Mouse (Mus musculus) common myeloid progenitor, adult 5-6 weeks (primary cell): ENCODE results near the gene Pou2f2. TPM values are rescaled to one million over a fixed set of nuclear protein-coding genes. Genes with fewer than 3 reads are reported as not detected.

Experiments used
- ATAC-seq: replicated peaks from 2 replicates; pipeline ENCODE4 v1.8.0; 2016; ENCODE audit warnings: low read depth, mild to moderate bottlenecking, moderate TSS enrichment, inconsistent platforms; ENCODE audit not compliant: poor library complexity, severe bottlenecking
- total RNA-seq: library from RNA; stranded (forward); fragments of 200-1000, 187-1606 nt; gene quantifications from 2 replicates; pipeline ENCODE4 v1.2.3, GENCODE M21; 2017

Pou2f2 gene
- total RNA-seq, 1 experiment from 2014 or later: 4.7 TPM

DNA sequence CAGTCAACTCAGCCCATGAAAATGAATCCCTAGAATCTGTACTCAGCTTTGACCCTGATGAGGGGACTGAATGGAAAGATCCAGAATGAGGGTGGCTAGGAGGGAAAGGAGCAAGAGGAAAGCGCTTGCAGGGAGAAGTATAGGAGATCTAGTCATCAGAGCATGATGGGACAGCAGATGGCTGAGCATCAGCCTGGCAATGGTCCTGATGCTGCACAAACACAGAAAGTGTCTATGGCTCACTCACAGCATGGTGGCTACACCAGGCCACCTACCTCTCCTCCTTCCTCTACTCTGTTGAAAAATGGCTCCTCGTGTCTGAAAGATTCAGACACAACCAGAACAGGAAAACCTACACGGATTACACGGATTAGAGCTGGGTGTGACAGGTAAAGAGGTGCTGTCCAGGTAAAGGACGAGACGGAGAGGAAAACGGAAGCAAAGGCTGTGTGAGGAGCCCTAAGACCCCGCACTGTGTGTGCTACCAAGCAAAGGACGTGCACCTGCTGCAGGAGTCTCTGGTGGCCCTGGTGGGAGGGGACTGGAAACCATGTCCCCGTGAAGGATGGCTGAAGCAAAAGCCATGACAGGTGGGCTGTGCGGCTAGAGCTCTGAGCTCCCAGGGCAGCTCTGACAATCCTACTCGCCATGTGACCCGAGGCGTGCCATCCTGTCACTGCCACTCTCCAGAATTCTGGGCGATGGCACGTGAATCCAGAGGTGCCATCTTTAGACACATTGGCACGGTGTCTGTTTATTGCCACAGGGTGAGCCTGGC is 67.2 kb downstream of the Pou2f2 start:
- no peak for ATAC-seq

DNA sequence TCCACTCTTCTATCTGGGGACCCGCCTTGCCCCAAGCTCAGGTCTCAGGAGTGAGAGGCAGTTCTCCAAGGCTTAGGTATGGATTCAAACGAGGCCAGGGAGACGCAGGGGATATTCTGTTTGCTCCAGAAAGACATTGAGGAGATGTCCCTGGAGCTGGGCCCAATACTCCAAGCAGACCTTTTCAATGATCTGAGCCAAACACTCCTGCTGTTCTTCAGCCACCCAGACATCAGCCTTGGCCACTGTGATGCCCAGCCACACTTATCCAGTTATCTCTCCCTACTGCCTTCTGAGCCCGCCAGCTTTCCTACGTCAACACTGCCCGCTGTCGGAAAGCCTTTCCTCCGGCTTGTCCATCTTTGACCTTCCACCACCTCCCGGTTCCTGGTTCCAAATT is 69.2 kb downstream of the Pou2f2 start:
- ATAC-seq: no peak

DNA sequence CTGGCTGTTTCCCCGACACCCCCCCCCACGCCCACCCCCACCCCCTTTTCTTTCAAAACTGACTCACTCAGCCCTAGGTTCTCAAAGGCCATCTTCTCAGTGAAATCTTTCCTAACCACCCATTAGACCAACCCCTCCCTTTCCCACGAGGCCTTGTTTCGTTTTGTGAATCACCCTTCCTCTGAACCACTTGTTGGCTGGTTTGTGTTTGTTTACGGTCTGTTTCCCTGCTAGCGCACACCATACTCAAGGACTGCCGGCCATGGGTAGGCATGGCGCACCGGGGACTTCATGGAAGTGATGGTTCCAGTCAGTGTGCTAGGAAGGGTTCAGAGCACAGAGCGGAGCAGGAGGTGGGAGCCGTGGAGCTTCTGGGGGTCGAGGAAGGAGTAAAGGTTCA is 70.2 kb downstream of the Pou2f2 start:
- no peak for ATAC-seq

DNA sequence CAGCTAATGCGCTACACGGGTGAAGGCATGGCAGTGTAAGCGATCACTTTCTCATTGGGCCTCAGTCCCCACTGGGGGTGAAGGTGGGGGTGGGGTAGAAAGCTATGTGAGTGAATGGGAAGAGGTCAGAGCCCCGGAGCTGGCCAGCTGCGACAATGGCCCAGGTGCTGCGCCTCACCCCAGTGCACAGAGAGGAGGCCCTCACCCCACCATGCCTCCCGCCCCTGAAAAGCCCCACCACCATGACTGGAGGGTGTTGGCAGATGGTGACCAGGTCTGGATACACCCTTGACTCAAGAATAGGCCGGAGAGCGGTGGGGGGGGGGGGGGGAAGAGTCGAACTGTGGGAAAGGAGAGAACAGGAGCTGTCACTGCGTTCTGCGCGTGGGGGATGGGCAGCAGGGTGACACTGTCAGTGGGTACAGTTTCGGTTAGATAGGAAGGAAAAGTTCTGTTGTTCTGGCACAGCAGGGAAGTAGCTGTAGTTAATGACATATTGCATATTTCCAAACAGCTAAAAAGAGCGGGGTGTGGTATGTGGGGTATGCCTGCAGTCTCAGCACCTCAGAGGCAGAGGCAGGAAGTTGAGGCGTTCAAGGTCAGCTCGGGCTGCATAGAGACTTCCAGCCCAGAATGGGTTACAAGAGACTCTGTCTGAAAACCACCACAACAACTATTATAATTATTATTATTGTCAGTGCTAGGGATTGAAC is 72.6 kb downstream of the Pou2f2 start:
- peak; percentile 63 for ATAC-seq

DNA sequence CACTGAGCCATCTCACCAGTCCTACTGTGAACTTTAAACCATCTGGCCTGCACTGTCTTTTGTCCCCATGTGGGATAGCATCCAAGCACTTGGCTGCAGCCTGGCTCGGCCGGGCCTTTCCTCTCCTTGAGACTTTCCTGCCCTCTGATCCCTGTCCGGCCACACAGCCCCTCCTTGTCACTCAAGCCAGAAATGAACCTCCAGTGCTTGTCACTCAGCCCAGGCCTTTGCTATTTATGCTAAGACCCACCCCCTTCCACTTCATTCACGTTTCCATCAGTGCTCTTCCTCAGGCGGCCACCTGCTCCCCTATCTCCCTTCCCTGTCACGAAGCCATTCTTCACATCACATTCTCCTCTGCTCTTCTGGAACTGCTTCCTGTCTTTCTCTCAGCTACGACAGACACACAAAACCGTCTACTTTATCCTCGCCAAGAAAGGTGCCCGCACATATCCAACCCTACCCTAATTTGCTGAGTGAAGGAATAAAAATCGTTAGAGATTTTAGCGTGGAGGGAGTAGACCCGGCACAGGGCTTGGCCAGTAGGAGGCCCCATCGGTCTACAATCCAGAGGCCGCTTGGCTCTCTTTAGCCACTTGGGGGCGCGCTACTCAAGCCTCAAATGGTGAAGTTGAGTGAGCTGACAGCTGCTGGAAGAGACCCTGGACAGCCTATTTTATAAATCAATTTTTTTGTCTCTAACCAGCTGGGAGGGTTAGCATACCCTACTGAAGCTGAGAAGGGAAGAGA is 73.9 kb downstream of the Pou2f2 start:
- ATAC-seq: peak; percentile 91

DNA sequence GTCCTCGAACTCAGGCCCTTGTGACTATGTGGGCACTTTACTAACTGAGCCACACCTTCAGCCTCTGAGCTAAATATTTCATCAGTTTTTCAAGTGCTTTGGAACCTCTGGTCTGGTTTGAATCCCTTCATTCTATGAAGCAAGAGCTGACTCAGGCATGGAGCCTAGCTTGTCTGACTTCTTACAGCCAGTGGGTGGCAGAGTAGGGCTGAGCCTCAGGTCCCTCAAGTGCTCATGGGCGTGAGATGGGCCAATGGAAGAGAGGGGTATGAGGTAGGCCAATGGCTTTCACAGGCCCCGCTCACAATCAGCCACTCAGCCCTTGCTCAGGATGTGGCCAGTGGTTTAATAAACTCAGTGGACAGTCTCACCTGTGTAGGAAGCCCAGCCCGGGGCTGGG is 79.9 kb downstream of the Pou2f2 start:
- ATAC-seq: 0 out of 2 replicates have a peak, but pooled peaks have one; percentile 39

DNA sequence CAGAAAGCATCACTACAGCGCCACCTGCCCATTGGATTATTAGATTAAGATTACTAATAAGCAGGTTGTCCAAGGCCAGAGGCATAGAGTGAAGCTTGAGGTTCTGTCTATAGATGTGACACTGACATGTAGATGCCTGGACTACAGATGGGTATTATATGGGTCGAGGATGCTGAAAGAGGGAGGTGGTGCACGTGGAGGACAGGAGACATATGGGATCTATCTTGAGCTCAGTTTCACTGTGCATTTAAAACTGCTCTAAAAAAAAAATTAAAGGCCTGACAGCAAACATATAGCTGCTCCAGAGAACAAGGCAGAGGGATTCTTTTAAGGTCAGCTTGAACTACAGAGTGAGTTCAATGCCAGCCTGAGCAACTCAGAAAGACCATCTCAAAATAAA is 81.4 kb downstream of the Pou2f2 start:
- ATAC-seq: no peak

DNA sequence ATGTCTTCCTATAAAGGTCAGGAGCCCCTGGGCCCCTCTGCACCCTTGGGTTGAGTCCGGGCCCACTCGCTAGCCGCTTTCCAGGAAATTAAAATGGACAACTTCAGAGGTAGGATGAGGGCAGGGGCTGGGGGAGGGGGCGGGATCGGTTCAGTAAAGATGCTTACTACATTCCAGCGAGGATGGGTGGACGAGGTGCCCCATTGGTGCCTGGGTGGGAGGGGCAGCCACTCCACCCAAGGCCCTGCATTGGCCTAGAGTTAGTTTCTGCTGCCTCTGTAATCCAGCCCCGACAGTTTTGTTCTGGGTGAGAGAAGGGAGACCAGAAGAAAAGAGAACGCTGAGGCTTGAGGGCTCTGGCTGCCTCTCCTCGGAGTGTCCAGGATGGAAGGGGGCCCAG is 89.7 kb downstream of the Pou2f2 start:
- ATAC-seq: no peak

DNA sequence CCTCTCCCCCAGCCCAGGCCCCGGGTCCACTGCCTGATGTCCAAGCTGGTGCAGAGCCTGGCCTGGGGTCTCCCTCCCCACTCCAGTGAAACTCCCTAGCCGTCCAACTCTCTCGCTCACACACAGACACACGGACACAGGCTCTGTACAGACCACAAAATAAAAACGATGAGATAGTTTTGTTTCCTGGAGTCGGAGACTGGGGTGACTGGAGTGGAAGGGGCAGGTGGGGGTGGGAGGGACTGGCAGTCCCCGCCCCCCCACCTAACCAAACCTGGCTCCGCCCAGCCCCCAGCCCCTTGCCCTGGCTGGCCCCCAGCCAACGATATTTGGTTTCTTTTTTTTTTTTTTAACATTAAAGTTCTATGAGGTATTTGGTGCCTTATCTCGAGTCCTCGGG is 90.6 kb downstream of the Pou2f2 start:
- peak; percentile 55 for ATAC-seq

DNA sequence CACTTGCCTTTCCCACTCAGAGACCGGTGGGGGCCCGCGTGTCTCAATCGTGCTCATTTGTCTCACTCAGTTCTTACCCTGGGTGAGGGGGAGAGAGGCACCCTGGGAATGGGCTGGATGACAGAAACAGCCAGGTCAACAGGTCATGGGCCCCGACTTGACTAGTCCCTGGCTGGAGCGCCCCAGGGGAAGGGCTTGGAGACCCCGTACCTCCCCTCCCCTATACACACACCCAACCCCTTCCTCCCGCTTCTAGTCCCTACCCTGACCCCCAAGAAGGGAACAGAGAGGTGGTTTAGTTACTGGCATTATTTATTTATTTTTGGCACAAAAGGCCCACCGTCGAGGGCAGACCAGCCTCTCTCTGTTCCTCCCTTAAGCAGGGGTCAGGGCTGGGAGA is 91.0 kb downstream of the Pou2f2 start:
- peak; percentile 17 for ATAC-seq

DNA sequence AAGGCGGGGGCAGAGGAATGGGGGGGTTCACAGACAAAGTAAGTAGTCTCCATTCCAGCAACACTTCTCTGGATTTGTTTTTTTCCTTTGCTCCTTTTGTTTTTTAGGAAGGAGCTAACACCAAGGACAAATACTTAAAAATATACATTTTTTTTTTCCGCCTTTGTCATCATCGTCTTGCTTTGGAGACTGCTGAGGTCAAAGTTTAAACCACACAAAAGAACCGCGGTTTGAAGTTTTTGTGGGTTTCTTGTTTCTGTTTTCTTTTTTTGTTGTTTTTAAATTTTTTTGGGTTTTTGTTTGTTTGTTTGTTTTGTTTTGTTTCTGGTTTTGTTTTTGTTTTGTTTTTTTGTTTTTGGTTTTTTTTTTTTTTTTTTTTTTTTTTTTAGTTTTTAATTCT is 91.6 kb downstream of the Pou2f2 start:
- ATAC-seq: no peak

DNA sequence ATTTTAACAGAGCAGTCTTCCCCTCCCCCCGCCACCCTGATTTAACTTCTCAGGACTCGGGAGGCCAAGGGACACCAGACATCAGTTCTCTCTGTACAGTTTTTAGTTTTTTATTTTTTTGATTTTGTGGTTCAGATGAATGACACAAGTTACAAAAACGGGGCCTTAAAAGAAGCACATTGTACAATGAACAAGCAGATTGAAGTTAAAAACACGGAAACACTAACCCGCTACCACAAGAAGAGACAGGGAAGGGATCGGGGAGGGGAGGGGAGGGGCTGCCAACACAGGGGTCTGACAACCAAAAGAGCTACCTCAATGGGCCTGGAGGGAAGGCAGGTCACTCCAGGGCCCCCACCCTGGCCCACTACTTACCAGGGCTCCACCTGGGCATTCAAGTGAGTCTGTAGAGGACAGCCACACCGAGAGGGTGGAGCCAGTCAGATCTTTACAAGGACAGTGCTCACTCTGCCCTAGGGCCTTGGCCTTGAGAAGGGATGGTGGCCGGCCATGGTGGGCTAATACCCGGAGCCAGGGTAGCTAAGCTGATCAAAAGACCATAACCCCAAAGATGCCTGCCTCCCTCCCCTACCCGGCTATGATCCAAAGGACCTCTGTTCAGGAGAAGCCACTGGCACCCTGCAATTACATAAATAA is 92.1 kb downstream of the Pou2f2 start:
- ATAC-seq: peak; percentile 23

DNA sequence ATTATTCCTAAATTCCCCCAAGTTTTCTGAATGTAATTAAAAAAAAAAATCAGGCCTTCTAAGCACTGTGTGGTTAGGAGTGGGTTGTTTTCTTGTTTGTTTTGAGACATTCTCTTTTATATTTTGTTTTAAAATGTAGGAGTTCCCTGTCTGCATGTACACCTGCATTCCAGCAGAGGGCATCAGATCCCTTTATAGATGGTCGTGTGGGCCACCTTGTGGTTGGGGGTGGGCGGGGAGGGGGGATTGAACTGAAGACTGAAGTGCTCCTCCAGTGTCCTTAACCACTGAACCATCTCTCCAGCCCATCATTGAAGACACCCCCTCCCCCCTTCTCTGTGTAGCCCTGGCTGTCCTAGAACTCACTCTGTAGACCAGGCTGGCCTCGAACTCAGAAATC is 92.9 kb downstream of the Pou2f2 start:
- ATAC-seq: no peak

DNA sequence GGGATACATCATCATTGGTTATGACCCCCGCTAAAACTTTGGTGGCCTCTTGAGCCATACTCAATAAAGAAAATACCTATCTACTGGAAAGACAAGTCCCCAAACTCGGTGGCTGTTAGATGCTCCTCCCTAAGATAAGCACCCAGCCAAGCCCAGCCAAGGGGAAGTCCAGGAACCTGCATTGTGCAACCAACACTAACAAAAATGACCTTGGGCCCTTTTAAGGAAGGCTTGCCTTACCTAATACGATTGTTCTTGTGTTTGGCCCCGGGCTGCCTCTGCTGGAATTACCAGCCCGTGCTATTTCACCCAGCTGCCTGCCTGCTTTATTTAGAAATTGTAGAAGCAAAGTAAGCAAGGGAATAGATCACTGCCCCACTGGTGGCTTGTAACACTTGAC is 94.9 kb downstream of the Pou2f2 start:
- no peak; the same call in 1 of the 2 replicates for ATAC-seq

DNA sequence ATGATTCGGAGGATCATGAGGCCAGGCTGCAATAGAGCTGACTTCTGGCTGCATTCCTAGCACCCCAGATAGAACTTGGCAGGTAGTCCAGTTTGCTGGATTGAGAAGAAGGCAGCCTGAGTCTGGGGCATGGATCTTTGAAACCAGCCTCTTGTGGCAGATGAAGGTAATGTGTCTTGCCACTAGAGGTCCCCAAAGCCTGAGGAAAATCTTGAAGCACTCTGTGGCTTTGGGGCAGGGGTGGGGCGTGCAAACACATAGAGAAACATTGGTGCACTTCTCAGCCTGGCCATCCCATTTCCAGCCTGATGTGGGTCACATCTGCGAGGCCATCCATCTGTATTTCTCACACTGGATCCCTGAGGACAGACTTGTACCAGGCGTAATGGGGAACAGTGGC is 97.0 kb downstream of the Pou2f2 start:
- ATAC-seq: peak; percentile 73

DNA sequence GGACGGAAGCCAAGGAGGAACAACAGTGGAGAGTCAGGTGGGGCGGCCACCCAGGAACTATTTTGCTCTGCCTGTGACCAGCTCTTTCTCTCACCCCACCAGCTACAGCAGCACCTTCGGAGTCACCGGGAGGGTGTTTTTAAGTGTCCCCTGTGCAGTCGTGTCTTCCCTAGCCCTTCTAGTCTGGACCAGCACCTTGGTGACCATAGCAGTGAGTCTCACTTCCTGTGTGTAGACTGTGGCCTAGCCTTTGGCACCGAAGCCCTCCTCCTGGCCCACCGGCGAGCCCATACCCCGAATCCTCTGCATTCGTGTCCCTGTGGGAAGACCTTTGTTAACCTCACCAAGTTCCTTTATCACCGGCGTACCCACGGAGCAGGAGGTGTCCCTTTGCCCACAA is 99.1 kb downstream of the Pou2f2 start:
- no peak for ATAC-seq

DNA sequence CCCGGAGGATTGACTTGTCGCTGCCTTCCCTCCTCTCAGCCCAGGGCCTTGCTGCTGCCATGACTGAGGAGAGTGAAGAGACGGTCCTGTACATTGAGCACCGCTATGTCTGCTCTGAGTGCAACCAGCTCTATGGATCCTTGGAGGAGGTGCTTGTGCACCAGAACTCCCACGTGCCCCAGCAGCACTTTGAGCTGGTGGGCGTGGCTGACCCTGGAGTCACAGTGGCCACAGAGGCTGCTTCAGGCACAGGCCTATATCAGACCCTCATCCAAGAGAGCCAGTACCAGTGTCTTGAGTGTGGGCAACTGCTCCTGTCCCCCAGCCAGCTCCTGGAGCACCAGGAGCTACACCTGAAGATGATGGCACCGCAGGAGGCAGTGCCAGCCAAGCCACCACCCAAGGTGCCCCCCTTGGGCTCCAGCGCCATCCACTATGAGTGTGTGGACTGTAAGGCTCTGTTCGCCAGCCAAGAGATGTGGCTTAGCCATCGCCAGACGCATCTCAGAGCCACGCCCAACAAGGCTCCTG is 100.0 kb downstream of the Pou2f2 start:
- no peak for ATAC-seq

DNA sequence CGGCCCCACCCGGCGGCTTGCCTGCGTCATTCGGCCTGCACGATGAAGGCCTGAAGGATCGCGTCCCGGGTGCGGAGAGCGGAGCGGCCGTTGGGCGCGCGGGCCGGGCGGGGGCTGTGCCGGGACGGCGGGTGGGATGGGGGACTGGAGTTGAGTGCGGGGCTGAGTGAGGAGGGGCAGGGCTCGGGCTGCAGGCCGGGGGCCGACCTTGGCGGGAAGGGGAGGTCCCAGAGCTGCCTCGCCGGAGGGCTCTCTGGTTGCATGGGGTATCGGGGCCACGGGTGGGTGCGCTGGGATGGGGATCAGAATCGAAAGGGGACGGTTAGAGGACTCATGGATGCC is 102.1 kb downstream of the Pou2f2 start:
- no peak for ATAC-seq

DNA sequence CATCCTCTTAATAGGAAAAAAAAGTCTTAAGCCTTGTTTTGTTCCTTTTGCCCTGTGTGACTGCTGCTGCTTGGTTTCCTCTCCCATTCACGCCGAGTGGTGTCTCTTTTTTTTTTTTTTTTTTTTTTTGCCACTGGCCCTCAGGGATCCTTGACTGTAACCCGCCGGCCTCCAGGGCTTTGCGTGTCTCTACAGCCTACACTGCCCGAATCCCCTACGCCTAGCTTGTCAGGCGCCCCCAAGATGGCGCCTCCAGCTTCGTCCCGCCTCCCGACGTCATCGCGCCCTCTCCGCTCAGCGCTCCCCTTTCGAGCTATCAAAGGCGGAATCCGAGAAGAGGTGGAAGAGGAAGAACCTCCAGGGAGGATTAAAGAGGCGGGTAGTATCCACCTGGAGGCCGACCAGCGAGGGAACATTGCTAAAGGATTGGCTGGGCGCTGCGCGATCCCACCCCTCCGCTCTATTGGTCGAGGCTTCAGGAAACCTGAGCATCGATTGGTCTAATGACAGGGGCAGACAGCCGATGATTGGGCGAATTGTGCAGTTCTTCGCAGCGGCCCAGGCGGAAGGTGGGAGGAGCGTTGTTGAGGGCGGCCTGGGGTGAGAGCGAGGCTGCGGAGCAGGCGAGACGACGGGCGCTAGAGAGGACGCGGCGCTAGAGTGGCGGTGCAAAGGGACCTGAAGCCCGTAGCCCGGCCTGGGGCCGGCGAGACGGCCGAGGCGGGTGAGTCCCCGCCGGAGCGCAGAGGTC is 102.7 kb downstream of the Pou2f2 start:
- peak; percentile 93 for ATAC-seq

DNA sequence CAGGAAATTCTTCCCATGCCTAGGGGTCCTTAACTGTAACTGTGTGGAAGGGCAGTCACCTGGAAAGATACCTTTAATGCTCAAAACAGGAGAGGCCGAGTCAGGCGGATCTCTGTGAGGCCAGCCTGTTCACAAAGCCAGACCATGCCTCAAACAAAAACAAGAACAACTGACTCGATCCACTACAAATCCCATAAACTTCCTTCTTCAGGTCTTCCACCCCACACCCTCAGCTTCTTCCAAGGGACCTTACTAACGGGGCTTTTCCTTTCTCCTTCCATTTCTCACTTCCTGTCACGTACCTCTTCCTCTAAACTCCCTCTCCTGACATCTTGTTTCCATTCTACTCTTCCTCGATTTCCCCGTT is 103.2 kb downstream of the Pou2f2 start:
- no peak for ATAC-seq
